Mouse (Mus musculus): ENCODE results near the gene Syt6.

Syt6 gene

GRCm38 (mm10) chr3:103575156-103575892 is at the start of gene Syt6:
Gene Syt6 (plus strand): TSS chr3:103575231.
- DNase-seq, result no peak

GRCm38 (mm10) chr3:103526201-103526704 is 48.8 kb upstream of the Syt6 start:
- no peak for DNase-seq

GRCm38 (mm10) chr3:103526864-103527263 is 48.2 kb upstream of the Syt6 start:
- DNase-seq, result no peak

GRCm38 (mm10) chr3:103534036-103534435 is 41.0 kb upstream of the Syt6 start:
- no peak for DNase-seq

GRCm38 (mm10) chr3:103535207-103535606 is 39.8 kb upstream of the Syt6 start:
- no peak for DNase-seq

GRCm38 (mm10) chr3:103539148-103539547 is 35.9 kb upstream of the Syt6 start:
- DNase-seq, result no peak

GRCm38 (mm10) chr3:103546166-103546565 is 28.9 kb upstream of the Syt6 start:
- DNase-seq, result no peak

- no peak for DNase-seq
Observed at GRCm38 (mm10) chr3:103546626-103547025, 28.4 kb upstream of the Syt6 start.

GRCm38 (mm10) chr3:103550236-103550635 is 24.8 kb upstream of the Syt6 start:
- DNase-seq, result no peak

GRCm38 (mm10) chr3:103567226-103567625 is 7.8 kb upstream of the Syt6 start:
- no peak for DNase-seq

- no peak for DNase-seq
Observed at GRCm38 (mm10) chr3:103572526-103572925, 2.5 kb upstream of the Syt6 start.

GRCm38 (mm10) chr3:103573106-103573790 is 1.8 kb upstream of the Syt6 start:
- DNase-seq, result no peak

GRCm38 (mm10) chr3:103573791-103574166 is 1.3 kb upstream of the Syt6 start:
- DNase-seq, result peak; percentile 70

GRCm38 (mm10) chr3:103574566-103575155 is 370 bp upstream of the Syt6 start:
- DNase-seq, result no peak

- peak; percentile 8 for DNase-seq
Observed at GRCm38 (mm10) chr3:103575893-103576641, 1.0 kb downstream of the Syt6 start.

- no peak for DNase-seq
Observed at GRCm38 (mm10) chr3:103587136-103587535, 12.1 kb downstream of the Syt6 start.

GRCm38 (mm10) chr3:103587672-103588071 is 12.6 kb downstream of the Syt6 start:
- DNase-seq, result no peak

GRCm38 (mm10) chr3:103589636-103590035 is 14.6 kb downstream of the Syt6 start:
- DNase-seq, result no peak

- DNase-seq, result no peak
Observed at GRCm38 (mm10) chr3:103592636-103593035, 17.6 kb downstream of the Syt6 start.

- DNase-seq, result no peak
Observed at GRCm38 (mm10) chr3:103593631-103594030, 18.6 kb downstream of the Syt6 start.

- no peak for DNase-seq
Observed at GRCm38 (mm10) chr3:103595271-103595810, 20.3 kb downstream of the Syt6 start.

- DNase-seq, result no peak
Observed at GRCm38 (mm10) chr3:103597586-103597985, 22.6 kb downstream of the Syt6 start.

GRCm38 (mm10) chr3:103601011-103601410 is 26.0 kb downstream of the Syt6 start:
- DNase-seq, result no peak

Measured in thymus, postnatal 25 days (tissue).